Mouse (Mus musculus) thymus, adult 2 months (tissue): ENCODE measurements around the gene Wwc2. TPM values are rescaled to one million over a fixed set of nuclear protein-coding genes. Genes with fewer than 3 reads are reported as not detected.

Source experiments
- DNase-seq: peaks from one replicate; pipeline ENCODE4 v3.0.0; 2021
- H3K27ac ChIP-seq: fragments of 200-500 bp; 2 replicates; pipeline ENCODE4 v1.5.1; 2012; ENCODE audit warnings: low read length, control low read depth; ENCODE audit not compliant: control insufficient read depth, insufficient read depth
- H3K27me3 ChIP-seq: fragments of 200-500 bp; 2 replicates; pipeline ENCODE4 v1.6.1; 2012; ENCODE audit warnings: mild to moderate bottlenecking, low read length, moderate library complexity, mixed read lengths; ENCODE audit not compliant: control insufficient read depth, insufficient read depth
- H3K36me3 ChIP-seq: fragments of 200-500 bp; 2 replicates; pipeline ENCODE4 v1.6.1; 2012; ENCODE audit warnings: mild to moderate bottlenecking, low read length, moderate library complexity; ENCODE audit not compliant: control insufficient read depth, insufficient read depth
- H3K4me1 ChIP-seq: fragments of 200-500 bp; replicated peaks from 2 replicates; pipeline ENCODE4 v1.6.1; 2012; ENCODE audit warnings: low read length; ENCODE audit not compliant: control insufficient read depth, insufficient read depth
- H3K4me3 ChIP-seq: fragments of 200-500 bp; 2 replicates; pipeline ENCODE4 v1.5.1; 2012; ENCODE audit warnings: mild to moderate bottlenecking, low read length, control low read depth, moderate library complexity; ENCODE audit not compliant: control insufficient read depth, insufficient read depth
- CTCF ChIP-seq: fragments of 200-500 bp; IDR thresholded peaks from 2 replicates; pipeline ENCODE4 v1.5.1; 2012; ENCODE audit warnings: mild to moderate bottlenecking, control low read depth, low read length, moderate library complexity, borderline replicate concordance; ENCODE audit not compliant: control insufficient read depth, poor library complexity, insufficient read depth; ENCODE audit errors: extremely low read depth
- POLR2A ChIP-seq: fragments of 200-500 bp; IDR thresholded peaks from 2 replicates; pipeline ENCODE4 v1.6.1; 2012; ENCODE audit warnings: mild to moderate bottlenecking, low read length, control low read depth, moderate library complexity; ENCODE audit not compliant: control insufficient read depth, poor library complexity, insufficient read depth; ENCODE audit errors: extremely low read depth
- WGBS: fragments of 180-500 bp; shearing (Covaris S2); methylation state at CpG from one replicate; pipeline ENCODE4 v1.1.7; 2018; 5-methylcytosine and 5-hydroxymethylcytosine counted together
- polyA plus RNA-seq: library from polyadenylated mRNA; depleted of rRNA; stranded (reverse); fragments of >200 nt; gene quantifications from 2 replicates; pipeline ENCODE4 v1.2.3, GENCODE M21; 2012

Wwc2 gene
- polyA plus RNA-seq, 1 experiment: 2.0 TPM

- H3K4me1 ChIP-seq: no peaks in the 10 kb centered on the region
- no peak for DNase-seq
- H3K27me3 ChIP-seq: no peaks in the 10 kb centered on the region
- H3K4me3 ChIP-seq: no peak overlapping the region
- no peaks in the 10 kb centered on the region for H3K36me3 ChIP-seq
- WGBS: 92% methylated on average over 7 of the region's 7 CpGs
- TF ChIP-seq CTCF: no peak
- no peak for TF ChIP-seq POLR2A
- H3K27ac ChIP-seq: no peak overlapping the region
These were observed 86.7 kb downstream of the Wwc2 start for GRCm38 (mm10) chr8:47904004-47904403.

GRCm38 (mm10) chr8:47902704-47903103, 88.0 kb downstream of the Wwc2 start:
- Histone ChIP-seq H3K36me3 (no peaks in the 10 kb centered on the region), H3K4me3 (no peak overlapping the region), H3K27me3 (no peaks in the 10 kb centered on the region), H3K4me1 (no peaks in the 10 kb centered on the region), H3K27ac (no peak overlapping the region)
- TF ChIP-seq CTCF (no peak), POLR2A (no peak)
- 87% methylated on average over 3 of the region's 3 CpGs for WGBS
- DNase-seq: no peak

- Histone ChIP-seq H3K27ac (no peak overlapping the region), H3K4me1 (no peaks in the 10 kb centered on the region), H3K4me3 (no peak overlapping the region), H3K36me3 (no peaks in the 10 kb centered on the region), H3K27me3 (no peaks in the 10 kb centered on the region)
- DNase-seq: no peak
- 94% methylated on average over 9 of the region's 9 CpGs for WGBS
- TF ChIP-seq CTCF (no peak), POLR2A (no peak)
These were observed 90.4 kb downstream of the Wwc2 start for GRCm38 (mm10) chr8:47900361-47900760.

- Histone ChIP-seq H3K4me1 (no peaks in the 10 kb centered on the region), H3K27ac (no peak overlapping the region), H3K36me3 (no peaks in the 10 kb centered on the region), H3K4me3 (no peak overlapping the region), H3K27me3 (no peaks in the 10 kb centered on the region)
- no peak for DNase-seq
- 98% methylated on average over 3 of the region's 3 CpGs for WGBS
- no peak for TF ChIP-seq POLR2A
- TF ChIP-seq CTCF: no peak
These were observed 90.8 kb downstream of the Wwc2 start for GRCm38 (mm10) chr8:47899891-47900290.

- no peak for DNase-seq
- H3K36me3 ChIP-seq: no peaks in the 10 kb centered on the region
- no peak for TF ChIP-seq POLR2A
- no peak for TF ChIP-seq CTCF
- no peak overlapping the region for H3K27ac ChIP-seq
- H3K4me3 ChIP-seq: no peak overlapping the region
- no peaks in the 10 kb centered on the region for H3K27me3 ChIP-seq
- 95% methylated on average over 3 of the region's 3 CpGs for WGBS
- H3K4me1 ChIP-seq: no peaks in the 10 kb centered on the region
These were observed 98.3 kb downstream of the Wwc2 start for GRCm38 (mm10) chr8:47892419-47892818.

GRCm38 (mm10) chr8:47891641-47892040, 99.1 kb downstream of the Wwc2 start:
- WGBS: 95% methylated on average over 13 of the region's 13 CpGs
- no peak for DNase-seq
- Histone ChIP-seq H3K27ac (no peak overlapping the region), H3K36me3 (no peaks in the 10 kb centered on the region), H3K4me1 (no peaks in the 10 kb centered on the region), H3K4me3 (no peak overlapping the region), H3K27me3 (no peaks in the 10 kb centered on the region)
- TF ChIP-seq CTCF: no peak
- no peak for TF ChIP-seq POLR2A

GRCm38 (mm10) chr8:47890814-47891210, 99.9 kb downstream of the Wwc2 start:
- Histone ChIP-seq H3K4me3 (no peak overlapping the region), H3K27ac (no peak overlapping the region), H3K27me3 (no peaks in the 10 kb centered on the region), H3K36me3 (no peaks in the 10 kb centered on the region), H3K4me1 (no peaks in the 10 kb centered on the region)
- 97% methylated on average over 13 of the region's 13 CpGs for WGBS
- TF ChIP-seq POLR2A: no peak
- no peak for TF ChIP-seq CTCF
- DNase-seq: no peak
